Mouse (Mus musculus) midbrain, embryonic 15.5 days (tissue): ENCODE results near the gene Zik1. TPM values are rescaled to one million over a fixed set of nuclear protein-coding genes. Genes with fewer than 3 reads are reported as not detected.

Source experiments
- ATAC-seq: fragments of 200-750 bp; cut with Nextera tagmentation; replicated peaks from 2 replicates; pipeline ENCODE4 v1.8.0; 2017; ENCODE audit warnings: moderate TSS enrichment
- H3K27ac ChIP-seq: fragments of 300-500 bp; sonication (generic); 2 replicates; pipeline ENCODE4 v1.5.1; 2015; ENCODE audit warnings: mild to moderate bottlenecking, inconsistent platforms
- H3K27me3 ChIP-seq: fragments of 300-500 bp; sonication (generic); replicated peaks from 2 replicates; pipeline ENCODE4 v1.6.1; 2015; ENCODE audit warnings: inconsistent platforms
- H3K36me3 ChIP-seq: fragments of 300-500 bp; sonication (generic); replicated peaks from 2 replicates; pipeline ENCODE4 v1.6.1; 2015; ENCODE audit warnings: inconsistent platforms
- H3K4me1 ChIP-seq: fragments of 300-500 bp; sonication (generic); 2 replicates; pipeline ENCODE4 v1.6.1; 2015; ENCODE audit warnings: inconsistent platforms
- H3K4me2 ChIP-seq: fragments of 300-500 bp; sonication (generic); 2 replicates; pipeline ENCODE4 v1.6.1; 2015; ENCODE audit warnings: inconsistent platforms, mild to moderate bottlenecking, moderate library complexity
- H3K4me3 ChIP-seq: fragments of 300-500 bp; sonication (generic); 2 replicates; pipeline ENCODE4 v1.5.1; 2015; ENCODE audit warnings: mild to moderate bottlenecking, inconsistent platforms
- H3K9ac ChIP-seq: fragments of 300-500 bp; sonication (generic); 2 replicates; pipeline ENCODE4 v1.6.1; 2015; ENCODE audit warnings: mild to moderate bottlenecking, inconsistent platforms
- H3K9me3 ChIP-seq: fragments of 300-500 bp; sonication (generic); 2 replicates; pipeline ENCODE4 v1.6.1; 2016; ENCODE audit warnings: inconsistent platforms
- WGBS: fragments of 180-500 bp; shearing (Covaris S2); methylation state at CpG from one replicate; pipeline ENCODE4 v1.1.7; 2015; ENCODE audit warnings: mixed read lengths; 5-methylcytosine and 5-hydroxymethylcytosine counted together
- polyA plus RNA-seq: library from polyadenylated mRNA; unstranded; fragments of >200 nt; fragmentation: Nextera tagmentation; extraction: Ambion mirVana; gene quantifications from 2 replicates; pipeline ENCODE4 v1.2.1, GENCODE M21; 2015

The Zik1 gene
- polyA plus RNA-seq: 47.9 and 54.1 TPM in 2 replicates

DNA sequence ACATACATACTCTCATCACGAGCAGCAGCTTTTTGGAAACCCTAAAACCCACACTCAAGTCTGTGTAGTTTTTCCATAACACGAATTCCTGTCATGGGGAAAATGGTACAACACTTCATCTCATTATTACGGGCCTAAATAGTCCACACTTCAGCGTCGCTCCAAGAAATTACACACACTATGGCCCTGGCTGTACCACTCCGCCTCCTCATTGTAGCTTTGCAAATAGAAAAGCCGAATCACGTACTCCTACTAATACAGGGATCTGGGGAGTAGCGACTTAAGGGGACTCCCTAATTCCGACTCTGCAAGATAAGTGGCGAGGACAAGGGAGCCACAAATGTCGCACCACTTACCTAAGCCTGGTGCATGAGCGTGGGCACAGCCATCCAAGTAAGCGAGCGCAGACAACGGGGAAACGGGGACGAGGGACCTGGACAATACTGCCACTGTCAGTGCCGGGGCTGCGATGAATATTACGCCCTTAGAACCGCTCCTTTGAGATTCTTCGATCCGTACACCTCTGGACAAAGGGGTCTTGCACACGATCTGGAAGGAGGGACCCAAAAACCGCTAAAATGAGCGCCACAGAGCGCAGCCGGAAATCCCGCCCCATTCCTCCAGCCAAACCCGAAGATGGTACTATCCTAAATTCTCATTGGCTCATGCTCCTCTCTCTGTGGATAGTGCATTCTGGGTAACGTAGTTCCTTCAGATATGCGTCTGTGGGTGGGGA lies at the start of gene Zik1:
TSS of gene Zik1 (minus strand) at position 609 of the 736 bp plus-strand sequence.
- H3K36me3 ChIP-seq: peaks cover 30% of the 10 kb centered on the region
- WGBS: 1% methylated on average over 33 of the region's 33 CpGs
- H3K9ac ChIP-seq: peak within 1 kb of the TSS; percentile 86
- ATAC-seq: peak; percentile 99
- no peaks in the 10 kb centered on the region; the same call in 1 of the 2 replicates for H3K9me3 ChIP-seq
- peaks cover 27% of the 10 kb centered on the region for H3K4me1 ChIP-seq
- H3K27me3 ChIP-seq: no peaks in the 10 kb centered on the region
- peak within 1 kb of the TSS; percentile 55 for H3K4me2 ChIP-seq
- peak within 1 kb of the TSS; percentile 87 for H3K27ac ChIP-seq
- H3K4me3 ChIP-seq: peak within 1 kb of the TSS; percentile 76

GRCm38 (mm10) chr7:10495578-10495977 lies 384 bp upstream of the Zik1 start:
- peak overlapping the region; percentile 87 for H3K27ac ChIP-seq
- H3K4me1 ChIP-seq: peaks cover 27% of the 10 kb centered on the region
- no peak for ATAC-seq
- peak overlapping the region; percentile 55 for H3K4me2 ChIP-seq
- peak overlapping the region; percentile 86 for H3K9ac ChIP-seq
- peaks cover 23% of the 10 kb centered on the region for H3K36me3 ChIP-seq
- no peaks in the 10 kb centered on the region for H3K27me3 ChIP-seq
- no peaks in the 10 kb centered on the region; the same call in 1 of the 2 replicates for H3K9me3 ChIP-seq
- H3K4me3 ChIP-seq: peak overlapping the region; percentile 76
- WGBS: 32% methylated on average over 6 of the region's 6 CpGs

- H3K27ac ChIP-seq: no peak overlapping the region
- H3K4me1 ChIP-seq: no peaks in the 10 kb centered on the region
- no peaks in the 10 kb centered on the region for H3K27me3 ChIP-seq
- ATAC-seq: peak; percentile 89
- H3K9ac ChIP-seq: no peak overlapping the region
- H3K36me3 ChIP-seq: no peaks in the 10 kb centered on the region
- 61% methylated on average over 18 of the region's 18 CpGs for WGBS
- peak overlapping the region; percentile 31 for H3K4me3 ChIP-seq
- H3K4me2 ChIP-seq: peak overlapping the region; percentile 41
- no peaks in the 10 kb centered on the region for H3K9me3 ChIP-seq
Measured at GRCm38 (mm10) chr7:10480588-10481233, 14.5 kb downstream of the Zik1 start.

DNA sequence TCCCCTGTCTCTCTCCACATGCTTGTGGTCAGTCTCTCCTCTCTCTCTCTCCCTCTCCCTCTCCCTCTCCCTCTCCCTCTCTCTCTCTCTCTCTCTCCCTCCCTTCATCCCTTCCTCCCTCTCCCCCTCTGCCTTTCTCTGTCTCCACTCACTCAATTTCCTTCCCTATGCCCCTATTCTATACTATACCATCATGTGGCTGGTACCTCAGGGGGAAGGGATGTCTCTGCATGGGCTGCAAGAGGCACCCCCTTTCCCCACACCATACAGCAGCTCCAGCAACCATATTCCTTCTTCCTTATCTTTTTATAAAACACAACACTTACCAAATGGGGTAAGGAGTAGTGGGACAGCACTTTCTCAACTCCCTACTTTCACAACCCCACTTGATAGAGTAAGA lies 15.4 kb downstream of the Zik1 start:
- H3K4me2 ChIP-seq: no peak overlapping the region
- H3K36me3 ChIP-seq: no peaks in the 10 kb centered on the region
- no peak for ATAC-seq
- H3K27me3 ChIP-seq: no peaks in the 10 kb centered on the region
- no peak overlapping the region for H3K4me3 ChIP-seq
- H3K27ac ChIP-seq: no peak overlapping the region
- no peaks in the 10 kb centered on the region for H3K9me3 ChIP-seq
- H3K4me1 ChIP-seq: no peaks in the 10 kb centered on the region
- H3K9ac ChIP-seq: no peak overlapping the region

GRCm38 (mm10) chr7:10458166-10458565 lies 37.0 kb downstream of the Zik1 start:
- no peaks in the 10 kb centered on the region for H3K27me3 ChIP-seq
- no peak overlapping the region for H3K9ac ChIP-seq
- H3K4me2 ChIP-seq: no peak overlapping the region
- H3K4me1 ChIP-seq: no peaks in the 10 kb centered on the region
- no peak overlapping the region for H3K4me3 ChIP-seq
- peaks cover 3% of the 10 kb centered on the region; the same call in 1 of the 2 replicates for H3K9me3 ChIP-seq
- 77% methylated on average over 3 of the region's 3 CpGs for WGBS
- ATAC-seq: no peak
- H3K27ac ChIP-seq: no peak overlapping the region
- no peaks in the 10 kb centered on the region for H3K36me3 ChIP-seq

DNA sequence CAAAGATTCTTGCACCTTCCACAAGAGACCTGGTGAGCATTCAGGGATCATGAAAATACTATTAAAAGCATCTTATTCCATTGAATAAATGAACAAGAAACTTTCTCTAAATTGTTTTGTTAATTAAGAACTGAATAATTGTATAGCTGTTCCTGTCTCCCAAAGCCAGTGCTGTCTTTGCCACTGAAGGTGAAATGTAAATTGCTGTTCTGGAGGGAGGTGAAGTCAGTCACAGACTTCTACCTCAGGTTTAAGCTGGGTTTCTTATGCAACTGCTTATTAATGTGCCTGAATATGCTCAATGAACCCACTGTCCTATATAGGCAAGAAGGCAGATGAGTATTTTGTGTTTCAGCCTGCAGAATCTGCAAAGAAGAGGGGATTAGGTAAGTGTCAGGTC lies 52.2 kb downstream of the Zik1 start, which contains the start of gene Vmn1r67:
TSS of gene Vmn1r67 (plus strand) at position 301 of the 400 bp plus-strand sequence.
- H3K27ac ChIP-seq: no peak within 1 kb of the TSS
- ATAC-seq: no peak
- H3K4me1 ChIP-seq: no peaks in the 10 kb centered on the region
- no peak within 1 kb of the TSS for H3K4me3 ChIP-seq
- H3K4me2 ChIP-seq: no peak within 1 kb of the TSS
- no peaks in the 10 kb centered on the region for H3K27me3 ChIP-seq
- H3K9me3 ChIP-seq: peaks cover 6% of the 10 kb centered on the region; the same call in 1 of the 2 replicates
- no peak within 1 kb of the TSS for H3K9ac ChIP-seq
- H3K36me3 ChIP-seq: no peaks in the 10 kb centered on the region

Other genes starting within 250 kb of the Zik1 start
- gene Vmn1r66, start 217.4 kb downstream of the Zik1 start, polyA plus RNA-seq: not detected in 2 replicates
- not detected in 2 replicates for gene Vmn1r67, start 52.1 kb downstream of the Zik1 start, polyA plus RNA-seq
- gene Vmn1r68, start 63.1 kb upstream of the Zik1 start, polyA plus RNA-seq: not detected in 2 replicates
- not detected in 2 replicates for gene Vmn1r69, start 118.3 kb upstream of the Zik1 start, polyA plus RNA-seq
- gene Vmn1r70, start 136.1 kb upstream of the Zik1 start, polyA plus RNA-seq: not detected in 2 replicates
- not detected in 2 replicates for gene Nlrp4b, start 192.4 kb upstream of the Zik1 start, polyA plus RNA-seq